ENCODE assay signal across 10 mouse cellular contexts in genomic region chr12:52186963-52187590, GRCm38 (mm10).
DNase-seq lines count a peak whose midpoint lies in the region; ATAC-seq and TF ChIP-seq lines count a peak whose summit lies in the region.
"Had no signal": no experiment of that assay in that cellular context is flagged by ENCODE, and none has a peak within 500 bp of the region (broad histone marks: within the 10 kb centered on the region; RNA-seq: fewer than 3 reads in every experiment).

No protein-coding gene starts in this region.

- H3K4me3 ChIP-seq in hindbrain, embryonic 15.5 days, result no peak overlapping the region
- H3K4me3 ChIP-seq in hindbrain, embryonic 10.5 days, result no peak overlapping the region
- no peak overlapping the region for H3K4me3 ChIP-seq in forebrain, embryonic 12.5 days (replicated peaks)
- H3K4me3 ChIP-seq in midbrain, embryonic 10.5 days, result 0 out of 2 replicates have a peak overlapping the region, but pooled peaks have one; percentile 8
- H3K4me3 ChIP-seq: erythroblast, embryonic 14.5 days had no signal

- no peak for DNase-seq in hindbrain, embryonic 10.5 days (ENCODE audit: low spot score)
- peak; percentile 96 for DNase-seq in brain, embryonic 14.5 days (ENCODE audit: low read depth)
- DNase-seq in midbrain, embryonic 10.5 days (ENCODE audit: low spot score), result peak; percentile 15
- DNase-seq in urinary bladder, postnatal 10 days (ENCODE audit: low spot score), result no peak
- DNase-seq in testis, postnatal 10 days (ENCODE audit: low spot score), result no peak
- DNase-seq in cerebellum, adult 9-11 months, result no peak
- DNase-seq: adrenal gland, adult 2 months had no signal

- H3K27ac ChIP-seq in hindbrain, embryonic 15.5 days (replicated peaks), result 0 out of 2 replicates have a peak overlapping the region, but pooled peaks have one; percentile 4
- no peak overlapping the region for H3K27ac ChIP-seq in hindbrain, embryonic 10.5 days
- peak overlapping the region; percentile 78 for H3K27ac ChIP-seq in forebrain, embryonic 12.5 days
- peak overlapping the region; percentile 82 for H3K27ac ChIP-seq in midbrain, embryonic 10.5 days (replicated peaks)

- no peaks in the 10 kb centered on the region for H3K36me3 ChIP-seq in hindbrain, embryonic 15.5 days
- no peaks in the 10 kb centered on the region for H3K36me3 ChIP-seq in hindbrain, embryonic 10.5 days
- no peaks in the 10 kb centered on the region for H3K36me3 ChIP-seq in forebrain, embryonic 12.5 days (replicated peaks)
- 0 out of 2 replicates have a peak, but pooled peaks cover 5% of the 10 kb centered on the region for H3K36me3 ChIP-seq in midbrain, embryonic 10.5 days

- 26% methylated on average over 5 of the region's 5 CpGs for WGBS in hindbrain, embryonic 15.5 days
- 68% methylated on average over 5 of the region's 5 CpGs for WGBS in hindbrain, embryonic 10.5 days
- WGBS in forebrain, embryonic 12.5 days, result 12% methylated on average over 5 of the region's 5 CpGs
- WGBS in midbrain, embryonic 10.5 days, result 25% methylated on average over 5 of the region's 5 CpGs

- H3K4me2 ChIP-seq in hindbrain, embryonic 15.5 days, result no peak overlapping the region
- H3K4me2 ChIP-seq in forebrain, embryonic 12.5 days, result no peak overlapping the region

- H3K4me1 ChIP-seq in hindbrain, embryonic 15.5 days (replicated peaks), result peaks cover 11% of the 10 kb centered on the region
- peaks cover 14% of the 10 kb centered on the region for H3K4me1 ChIP-seq in hindbrain, embryonic 10.5 days (replicated peaks)
- H3K4me1 ChIP-seq in forebrain, embryonic 12.5 days, result peaks cover 20% of the 10 kb centered on the region
- peaks cover 28% of the 10 kb centered on the region for H3K4me1 ChIP-seq in midbrain, embryonic 10.5 days

- no peak for TF ChIP-seq CTCF in brain, embryonic 14.5 days (IDR thresholded peaks at IDR 0.05; ENCODE audit: borderline replicate concordance, extremely low read depth, insufficient read depth, insufficient read length)

- ATAC-seq in hindbrain, embryonic 15.5 days (ENCODE audit: low FRiP score, low read depth), result peak; percentile 59; the same call in 1 of the 2 replicates
- ATAC-seq in forebrain, embryonic 12.5 days (ENCODE audit: low FRiP score), result peak; percentile 80

- H3K27me3 ChIP-seq in hindbrain, embryonic 15.5 days, result no peaks in the 10 kb centered on the region
- H3K27me3 ChIP-seq in hindbrain, embryonic 10.5 days (ENCODE audit: insufficient read depth, poor library complexity, severe bottlenecking), result no peaks in the 10 kb centered on the region
- H3K27me3 ChIP-seq in forebrain, embryonic 12.5 days, result no peaks in the 10 kb centered on the region
- H3K27me3 ChIP-seq in midbrain, embryonic 10.5 days (ENCODE audit: low read depth, poor library complexity, severe bottlenecking), result no peaks in the 10 kb centered on the region

- TF ChIP-seq POLR2A in brain, embryonic 14.5 days (IDR thresholded peaks at IDR 0.05; ENCODE audit: borderline replicate concordance, extremely low read depth, insufficient read depth, insufficient read length, poor library complexity, severe bottlenecking), result no peak

- no peak overlapping the region for H3K9ac ChIP-seq in hindbrain, embryonic 15.5 days
- no peak overlapping the region for H3K9ac ChIP-seq in forebrain, embryonic 12.5 days

- no peaks in the 10 kb centered on the region for H3K9me3 ChIP-seq in hindbrain, embryonic 15.5 days
- H3K9me3 ChIP-seq in hindbrain, embryonic 10.5 days, result 0 out of 2 replicates have a peak, but pooled peaks cover 3% of the 10 kb centered on the region
- no peaks in the 10 kb centered on the region for H3K9me3 ChIP-seq in forebrain, embryonic 12.5 days
- H3K9me3 ChIP-seq in midbrain, embryonic 10.5 days (replicated peaks), result peaks cover 8% of the 10 kb centered on the region; the same call in 1 of the 2 replicates

Comparison
In these comparisons a context has a peak if more than half of its experiments do, and no peak if none do; other contexts are left out.
1. DNase-seq: peak in brain, embryonic 14.5 days (single experiment) and midbrain, embryonic 10.5 days (single experiment); none in hindbrain, embryonic 10.5 days (single experiment), urinary bladder, postnatal 10 days (single experiment), testis, postnatal 10 days (single experiment) and cerebellum, adult 9-11 months (single experiment).